Mouse (Mus musculus): ENCODE results near the gene Fam50a. TPM values are rescaled to one million over a fixed set of nuclear protein-coding genes. Genes with fewer than 3 reads are reported as not detected.

Gene Fam50a
- polyA plus RNA-seq (2015; fragmentation: Nextera tagmentation; extraction: Ambion mirVana) = 36.6 and 42.8 TPM in 2 replicates

DNA sequence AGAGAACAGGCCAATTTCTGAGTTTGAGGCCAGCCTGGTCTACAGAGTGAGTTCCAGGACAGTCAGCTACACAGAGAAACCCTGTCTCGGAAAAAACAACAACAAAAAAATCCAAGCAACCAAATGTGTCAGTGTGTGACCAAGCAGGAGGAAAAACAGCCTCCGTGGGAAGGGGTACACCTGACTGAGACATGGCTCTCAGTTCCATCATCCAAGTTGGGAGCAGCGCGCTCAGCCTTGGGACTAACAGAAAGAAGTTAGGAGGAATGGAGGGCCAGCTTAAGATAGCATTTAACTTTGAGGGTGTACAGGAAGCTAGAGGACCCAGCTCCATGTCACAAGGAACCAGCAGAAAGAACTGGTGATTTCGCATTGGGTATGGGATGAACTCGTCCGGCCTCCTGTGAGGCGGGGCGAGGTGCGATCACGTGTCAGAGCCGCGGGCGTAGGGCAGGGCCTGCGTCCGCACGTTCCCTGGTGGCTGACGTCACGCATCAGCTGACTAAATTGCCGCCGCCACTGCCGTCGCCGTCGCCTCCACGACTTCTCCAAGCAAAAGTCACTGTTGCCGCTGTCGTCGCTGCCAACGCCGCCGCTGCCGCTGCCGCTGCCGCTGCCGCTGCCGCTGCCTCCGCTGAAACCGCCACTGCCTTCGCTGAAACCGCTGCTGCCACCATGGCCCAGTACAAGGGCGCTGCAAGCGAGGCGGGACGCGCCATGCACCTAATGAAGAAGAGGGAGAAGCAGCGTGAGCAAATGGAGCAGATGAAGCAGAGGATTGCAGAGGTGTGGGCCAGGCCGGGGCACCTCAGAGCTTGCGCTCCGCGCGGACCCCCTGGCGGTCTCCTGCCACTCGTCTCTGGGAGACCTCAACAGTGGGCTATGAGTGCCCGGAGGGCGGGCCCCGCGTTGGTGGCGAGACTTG, at the start of gene Fam50a:
Gene Fam50a (plus strand): TSS at position 494 of the 925 bp plus-strand sequence.

DNA sequence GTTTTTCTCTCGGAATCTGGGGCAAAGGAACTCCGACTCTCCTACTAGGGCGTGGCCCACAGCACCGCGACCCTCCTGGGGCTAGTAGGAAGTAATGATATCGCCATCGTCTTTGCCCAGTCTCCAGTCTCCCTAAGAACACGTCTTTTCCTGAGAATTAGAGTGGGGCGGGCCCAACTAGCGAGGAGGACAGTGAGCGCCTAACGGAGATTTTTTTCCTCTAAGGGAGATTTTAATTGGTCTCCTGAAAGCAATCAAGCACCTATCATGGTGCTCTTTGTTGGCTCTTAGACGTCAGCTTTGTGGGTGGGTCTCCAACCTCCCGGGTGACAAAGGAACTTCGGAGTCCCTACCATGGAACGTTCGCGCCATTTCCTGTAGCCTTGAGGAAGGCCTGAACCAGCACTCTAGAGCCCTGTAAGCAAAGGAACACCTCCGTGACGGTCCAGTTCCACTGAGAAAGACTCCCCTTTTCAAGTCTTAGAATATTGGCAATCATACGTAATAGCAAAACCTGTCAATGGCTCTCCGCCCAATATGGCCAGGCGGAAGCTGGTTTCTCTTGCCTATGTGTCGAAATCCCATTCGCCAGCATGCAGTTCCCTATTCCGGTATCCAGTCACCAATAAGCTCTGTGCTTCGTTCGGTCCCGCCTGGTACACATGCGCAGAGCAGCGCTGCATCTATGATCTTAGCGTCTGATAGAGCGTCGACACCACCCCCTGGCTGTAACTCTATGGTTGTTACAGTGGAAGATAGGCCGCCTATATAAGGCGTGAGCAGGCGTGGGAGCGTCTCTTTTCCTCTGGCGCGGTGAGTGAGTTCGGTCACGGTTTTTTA, 42.6 kb upstream of the Fam50a start, which contains the start of gene Rpl10:
Gene Rpl10 (plus strand): TSS at position 751 of the 840 bp plus-strand sequence.

DNA sequence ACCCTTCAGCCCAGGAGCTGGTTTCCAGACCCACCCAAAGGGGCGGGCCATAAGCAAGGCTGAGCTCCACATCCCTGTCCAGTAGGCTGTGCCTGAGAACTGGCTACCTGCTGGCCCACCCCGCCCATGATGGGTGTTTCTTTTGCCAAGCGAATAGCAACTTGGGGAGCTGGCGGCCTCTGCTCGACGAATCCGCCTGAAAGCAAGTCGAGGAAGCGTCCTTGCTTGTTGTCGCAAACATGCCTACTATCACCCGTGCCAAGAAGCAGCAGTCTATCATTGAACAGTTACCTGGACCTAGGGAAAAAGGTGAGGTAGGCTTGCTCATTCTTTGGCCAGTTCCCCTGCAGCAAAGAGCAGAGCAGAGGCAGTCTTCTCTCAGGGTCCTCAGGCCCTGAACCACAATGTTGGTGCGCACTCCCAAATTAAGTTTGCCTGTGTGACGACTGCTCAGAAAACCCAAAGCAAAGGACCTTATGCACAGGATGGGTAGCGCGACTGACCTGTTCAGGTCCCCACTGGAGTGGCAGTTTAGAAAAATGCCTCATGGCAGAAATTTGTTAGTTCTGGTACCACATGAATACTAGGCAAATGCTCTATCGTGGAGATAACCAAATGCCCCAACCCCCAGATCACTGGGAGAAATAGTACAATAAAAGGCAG, 31.0 kb upstream of the Fam50a start, which contains the start of the genes Taz and Dnase1l1:
Gene Taz (plus strand): TSS at position 181 of the 663 bp plus-strand sequence.
Gene Dnase1l1 (minus strand): TSS at position 606 of the 663 bp plus-strand sequence.

DNA sequence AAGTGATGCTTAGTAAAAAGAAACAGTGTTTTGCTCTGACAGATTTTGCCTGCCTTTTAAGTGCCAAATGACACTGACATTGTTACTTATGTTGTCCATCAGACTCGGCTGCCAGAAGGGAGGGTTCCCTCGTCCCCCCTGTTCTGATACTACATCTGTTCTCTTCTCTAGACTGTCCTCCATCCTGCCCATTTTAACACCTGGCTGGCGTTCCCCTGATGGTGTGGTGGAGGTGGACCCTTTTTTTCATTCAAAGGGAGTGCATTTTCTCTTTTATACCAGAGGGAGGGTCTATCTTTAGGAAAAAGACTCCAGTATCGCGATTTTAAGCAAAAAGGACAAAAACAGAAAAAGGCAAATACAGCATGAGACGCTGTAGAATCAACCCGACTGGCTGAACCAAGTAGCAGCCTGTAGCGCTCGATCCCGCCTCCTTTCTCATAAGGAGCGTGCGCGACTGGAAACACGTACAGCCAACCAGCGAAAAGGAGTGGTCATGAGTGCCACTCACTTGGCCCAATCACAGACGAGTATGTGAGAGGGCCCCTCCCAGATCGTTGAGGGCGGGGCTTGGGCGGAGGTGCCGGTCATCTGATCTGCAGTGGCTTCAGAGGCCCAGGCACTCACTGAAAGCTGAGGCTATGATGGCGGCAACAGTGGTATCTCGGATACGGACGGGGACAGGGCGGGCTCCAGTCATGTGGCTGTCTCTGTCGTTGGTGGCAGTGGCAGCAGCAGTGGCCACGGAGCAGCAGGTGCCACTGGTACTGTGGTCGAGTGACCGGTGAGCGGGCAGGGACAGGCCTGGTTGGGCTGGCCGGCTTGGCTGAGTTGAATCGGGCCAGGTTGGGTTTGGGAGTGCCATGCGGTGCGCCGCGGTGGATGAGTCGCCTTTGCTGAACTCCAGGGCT, 16.0 kb upstream of the Fam50a start, which contains the start of gene Atp6ap1:
Gene Atp6ap1 (plus strand): TSS at position 560 of the 911 bp plus-strand sequence.

DNA sequence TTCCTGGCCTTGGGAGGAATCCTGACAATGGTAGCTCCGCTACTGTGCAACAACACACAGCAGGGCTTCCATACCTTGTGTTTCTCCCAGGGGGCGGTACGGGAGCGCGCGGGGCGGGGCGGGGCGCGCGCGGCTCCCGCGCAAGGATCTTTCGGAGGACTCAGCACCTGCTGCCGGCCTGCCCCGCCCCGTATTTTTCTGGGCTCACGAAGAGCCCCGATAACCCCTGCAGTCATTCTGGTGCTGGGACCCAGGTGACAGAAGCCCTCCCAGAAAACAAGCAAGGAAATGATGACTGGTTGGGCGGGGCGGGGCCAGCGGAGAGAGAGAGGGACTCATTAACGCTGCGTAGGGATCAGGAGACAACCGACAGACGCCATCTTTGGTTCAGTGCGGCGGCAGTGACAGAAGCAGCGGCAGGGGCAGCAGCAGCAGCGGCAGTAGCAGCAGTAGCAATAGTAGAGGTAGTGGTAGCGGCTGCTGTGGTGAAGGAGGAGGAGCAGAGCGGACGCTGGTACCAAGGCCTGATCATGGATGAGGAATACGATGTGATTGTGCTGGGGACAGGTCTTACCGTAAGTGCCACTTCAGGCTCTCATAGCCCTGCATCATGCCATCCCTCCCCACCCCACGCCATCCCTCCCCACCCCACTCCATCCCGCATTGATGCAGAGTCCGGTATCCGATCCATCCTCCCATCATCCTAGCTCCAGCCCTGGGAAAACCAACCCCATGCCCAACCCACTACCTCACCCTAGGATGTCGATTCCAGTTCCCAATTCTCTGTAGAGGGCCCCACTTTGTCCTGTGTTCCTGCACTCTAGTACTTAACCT, 7.7 kb upstream of the Fam50a start, which contains the start of gene Gdi1:
Gene Gdi1 (plus strand): TSS at position 132 of the 834 bp plus-strand sequence.

DNA sequence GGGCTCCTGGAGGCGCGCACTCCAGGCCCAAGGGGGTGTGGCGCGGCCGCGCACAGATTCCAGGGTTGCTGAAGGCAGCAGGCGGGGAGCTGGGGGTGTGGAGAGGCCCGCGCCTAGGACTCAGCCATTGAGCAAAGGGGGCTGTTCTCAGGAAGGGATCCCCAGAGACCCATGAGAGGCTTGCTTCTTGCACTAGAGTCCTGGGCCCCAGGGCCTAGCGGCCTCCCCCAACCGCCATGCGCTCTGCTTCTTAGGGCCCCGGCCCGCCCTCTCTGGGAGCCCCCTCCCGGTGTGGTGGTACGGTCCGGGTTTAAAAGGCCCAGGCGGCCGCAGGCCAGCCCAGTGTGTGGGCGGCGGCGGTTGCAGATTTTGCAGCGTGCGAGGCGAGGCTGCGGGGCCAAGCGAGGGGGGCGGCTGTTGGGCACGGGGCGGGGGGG, 15.9 kb downstream of the Fam50a start, which contains the start of gene Plxna3:
Gene Plxna3 (plus strand): TSS at position 342 of the 437 bp plus-strand sequence.

DNA sequence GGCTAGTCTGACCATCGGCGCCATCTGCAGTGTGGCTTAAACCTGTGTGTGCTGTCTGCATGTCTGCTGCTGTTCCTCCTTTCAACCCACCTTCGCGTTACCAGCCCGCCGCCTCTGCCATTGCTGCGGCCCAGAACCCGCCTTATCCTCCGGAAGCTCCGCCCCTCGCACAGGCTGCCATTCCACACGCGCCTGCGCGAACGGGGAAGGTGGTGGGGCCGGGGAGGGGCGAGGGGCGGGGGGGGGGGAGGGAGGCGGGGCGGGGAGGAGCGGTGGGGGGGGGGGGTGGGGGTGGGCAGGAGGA, 40.6 kb downstream of the Fam50a start, which contains the start of gene Lage3:
Gene Lage3 (minus strand): TSS at position 152 of the 304 bp plus-strand sequence.

Small RNA genes lying within 50 kb of the gene (microRNA-seq; reads per million reads assigned to microRNA genes)
- 1.1 to 1.3 reads per million in 2 experiments for gene Mir7091
- gene Mir7092 = 0 to 0.42 reads per million in 2 experiments

Other genes starting within 250 kb of the Fam50a start
- gene Opn1mw, start 185.6 kb upstream of the Fam50a start, polyA plus RNA-seq (2015; fragmentation: Nextera tagmentation; extraction: Ambion mirVana) = 0.79 TPM in 1 of 2 replicates, not detected in the other
- 14.6 and 14.9 TPM in 2 replicates for gene Mecp2, start 177.7 kb upstream of the Fam50a start, polyA plus RNA-seq (2015; fragmentation: Nextera tagmentation; extraction: Ambion mirVana)
- not detected in 2 replicates for gene Tex28, start 145.2 kb upstream of the Fam50a start, polyA plus RNA-seq (2015; fragmentation: Nextera tagmentation; extraction: Ambion mirVana)
- gene Tktl1, start 135.8 kb upstream of the Fam50a start, polyA plus RNA-seq (2015; fragmentation: Nextera tagmentation; extraction: Ambion mirVana) = not detected in 2 replicates
- gene Flna, start 63.2 kb upstream of the Fam50a start, polyA plus RNA-seq (2015; fragmentation: Nextera tagmentation; extraction: Ambion mirVana) = 55.4 and 60.8 TPM in 2 replicates
- 8.9 and 9.7 TPM in 2 replicates for gene Emd, start 58.3 kb upstream of the Fam50a start, polyA plus RNA-seq (2015; fragmentation: Nextera tagmentation; extraction: Ambion mirVana)
- gene Rpl10, start 42.2 kb upstream of the Fam50a start, polyA plus RNA-seq (2015; fragmentation: Nextera tagmentation; extraction: Ambion mirVana) = 431 and 454 TPM in 2 replicates
- gene Taz, start 31.1 kb upstream of the Fam50a start, polyA plus RNA-seq (2015; fragmentation: Nextera tagmentation; extraction: Ambion mirVana) = 67.0 and 73.2 TPM in 2 replicates
- gene Dnase1l1, start 30.7 kb upstream of the Fam50a start, polyA plus RNA-seq (2015; fragmentation: Nextera tagmentation; extraction: Ambion mirVana) = 46.5 and 53.2 TPM in 2 replicates
- 71.0 and 77.7 TPM in 2 replicates for gene Atp6ap1, start 15.9 kb upstream of the Fam50a start, polyA plus RNA-seq (2015; fragmentation: Nextera tagmentation; extraction: Ambion mirVana)
- 65.1 and 70.0 TPM in 2 replicates for gene Gdi1, start 8.0 kb upstream of the Fam50a start, polyA plus RNA-seq (2015; fragmentation: Nextera tagmentation; extraction: Ambion mirVana)
- gene Plxna3, start 16.0 kb downstream of the Fam50a start, polyA plus RNA-seq (2015; fragmentation: Nextera tagmentation; extraction: Ambion mirVana) = 1.9 and 2.5 TPM in 2 replicates
- gene Lage3, start 40.6 kb downstream of the Fam50a start, polyA plus RNA-seq (2015; fragmentation: Nextera tagmentation; extraction: Ambion mirVana) = 63.8 and 71.3 TPM in 2 replicates
- gene Ubl4a, start 60.2 kb downstream of the Fam50a start, polyA plus RNA-seq (2015; fragmentation: Nextera tagmentation; extraction: Ambion mirVana) = 53.7 and 55.0 TPM in 2 replicates
- 8.3 and 8.4 TPM in 2 replicates for gene Slc10a3, start 60.3 kb downstream of the Fam50a start, polyA plus RNA-seq (2015; fragmentation: Nextera tagmentation; extraction: Ambion mirVana)
- 23.3 and 28.6 TPM in 2 replicates for gene Fam3a, start 80.2 kb downstream of the Fam50a start, polyA plus RNA-seq (2015; fragmentation: Nextera tagmentation; extraction: Ambion mirVana)
- gene Ikbkg, start 80.3 kb downstream of the Fam50a start, polyA plus RNA-seq (2015; fragmentation: Nextera tagmentation; extraction: Ambion mirVana) = 14.9 and 15.4 TPM in 2 replicates
- gene G6pdx, start 116.2 kb downstream of the Fam50a start, polyA plus RNA-seq (2015; fragmentation: Nextera tagmentation; extraction: Ambion mirVana) = 8.1 and 17.5 TPM in 2 replicates
- 0.33 TPM in 1 of 2 replicates, not detected in the other for gene Gm6880, start 168.4 kb downstream of the Fam50a start, polyA plus RNA-seq (2015; fragmentation: Nextera tagmentation; extraction: Ambion mirVana)

Measured in skeletal muscle tissue, postnatal 0 days (tissue).